Mouse (Mus musculus) small intestine, adult 2 months (tissue): ENCODE measurements around the gene Actl6b. TPM values are rescaled to one million over a fixed set of nuclear protein-coding genes. Genes with fewer than 3 reads are reported as not detected.

ENCODE experiments used
- H3K27ac ChIP-seq: fragments of 200-500 bp; 2 replicates; pipeline ENCODE4 v1.5.1; 2012; ENCODE audit warnings: low read depth, low read length, control low read depth, inconsistent platforms; ENCODE audit not compliant: insufficient read depth
- H3K27me3 ChIP-seq: fragments of 200-500 bp; 2 replicates; pipeline ENCODE4 v1.6.1; 2012; ENCODE audit warnings: mild to moderate bottlenecking, moderate library complexity, low read length, inconsistent platforms; ENCODE audit not compliant: control insufficient read depth, insufficient read depth
- H3K36me3 ChIP-seq: fragments of 200-500 bp; 2 replicates; pipeline ENCODE4 v1.6.1; 2012; ENCODE audit warnings: mild to moderate bottlenecking, low read length, control low read depth, inconsistent platforms; ENCODE audit not compliant: control insufficient read depth, insufficient read depth
- H3K4me1 ChIP-seq: fragments of 200-500 bp; 2 replicates; pipeline ENCODE4 v1.6.1; 2012; ENCODE audit warnings: low read length, inconsistent platforms, mixed read lengths; ENCODE audit not compliant: control insufficient read depth, insufficient read depth, insufficient read length
- H3K4me3 ChIP-seq: fragments of 200-500 bp; 2 replicates; pipeline ENCODE4 v1.5.1; 2012; ENCODE audit warnings: low read depth, mild to moderate bottlenecking, control low read depth, inconsistent platforms, low read length, moderate library complexity
- CTCF ChIP-seq: fragments of 200-500 bp; IDR thresholded peaks from 2 replicates; pipeline ENCODE4 v1.5.1; 2012; ENCODE audit warnings: low read depth, mild to moderate bottlenecking, control low read depth, inconsistent platforms, low read length, moderate library complexity, mixed read lengths; ENCODE audit not compliant: insufficient replicate concordance, insufficient read length; ENCODE audit errors: extremely low read depth
- POLR2A ChIP-seq: fragments of 200-500 bp; IDR thresholded peaks from 2 replicates; pipeline ENCODE4 v1.6.1; 2012; ENCODE audit warnings: low read depth, mild to moderate bottlenecking, control low read depth, inconsistent platforms, low read length, moderate library complexity
- WGBS: fragments of 180-500 bp; shearing (Covaris S2); methylation state at CpG from one replicate; pipeline ENCODE4 v1.1.7; 2018; 5-methylcytosine and 5-hydroxymethylcytosine counted together
- polyA plus RNA-seq: library from polyadenylated mRNA; depleted of rRNA; stranded (reverse); fragments of >200 nt; gene quantifications from 2 replicates; pipeline ENCODE4 v1.2.3, GENCODE M21; 2012

Actl6b gene
- polyA plus RNA-seq, 1 experiment, result 1.0 TPM

- 90% methylated on average over 6 of the region's 6 CpGs for WGBS
- no peak overlapping the region for H3K27ac ChIP-seq
- no peak overlapping the region for H3K4me3 ChIP-seq
- TF ChIP-seq CTCF (no peak), POLR2A (no peak)
- no peaks in the 10 kb centered on the region for H3K36me3 ChIP-seq
- H3K27me3 ChIP-seq, result no peaks in the 10 kb centered on the region
- peaks cover 12% of the 10 kb centered on the region for H3K4me1 ChIP-seq
Measured at GRCm38 (mm10) chr5:137597625-137598024, 44.3 kb downstream of the Actl6b start.

GRCm38 (mm10) chr5:137598100-137598826, 44.9 kb downstream of the Actl6b start:
- no peak for TF ChIP-seq POLR2A
- no peak for TF ChIP-seq CTCF
- H3K27me3 ChIP-seq, result no peaks in the 10 kb centered on the region
- H3K36me3 ChIP-seq, result no peaks in the 10 kb centered on the region
- no peak overlapping the region for H3K4me3 ChIP-seq
- H3K27ac ChIP-seq, result no peak overlapping the region
- peaks cover 13% of the 10 kb centered on the region for H3K4me1 ChIP-seq
- WGBS, result 69% methylated on average over 2 of the region's 2 CpGs

DNA sequence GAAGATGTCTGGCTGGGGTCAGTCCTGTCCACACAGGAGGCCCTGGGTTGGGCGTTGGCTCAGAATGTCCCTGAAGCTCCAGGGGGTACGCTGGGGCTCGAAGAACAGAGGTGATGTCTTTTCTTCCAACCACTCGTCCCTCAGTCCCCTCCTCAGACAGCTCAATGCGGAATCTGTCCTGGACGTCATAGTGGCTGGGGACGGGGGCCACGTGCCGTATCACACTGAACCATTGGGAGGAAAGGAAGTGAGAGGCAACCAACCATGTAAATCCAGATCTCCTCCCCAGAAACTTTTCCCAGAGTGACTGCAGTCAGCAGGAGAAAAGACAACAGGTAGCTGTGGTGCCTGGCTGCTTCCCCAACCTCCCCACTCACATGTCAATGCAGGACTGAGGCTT, 46.3 kb downstream of the Actl6b start:
- H3K4me1 ChIP-seq, result peaks cover 13% of the 10 kb centered on the region
- no peaks in the 10 kb centered on the region for H3K27me3 ChIP-seq
- no peak overlapping the region for H3K27ac ChIP-seq
- peak overlapping the region; percentile 87 for H3K4me3 ChIP-seq
- TF ChIP-seq CTCF (no peak), POLR2A (no peak)
- no peaks in the 10 kb centered on the region for H3K36me3 ChIP-seq
- WGBS, result 73% methylated on average over 9 of the region's 9 CpGs

- WGBS, result 2% methylated on average over 19 of the region's 19 CpGs
- H3K36me3 ChIP-seq, result peaks cover under 1% of the 10 kb centered on the region; the same call in 1 of the 2 replicates
- peaks cover 13% of the 10 kb centered on the region for H3K4me1 ChIP-seq
- peak overlapping the region; percentile 87 for H3K4me3 ChIP-seq
- H3K27me3 ChIP-seq, result no peaks in the 10 kb centered on the region
- no peak overlapping the region; the same call in 1 of the 2 replicates for H3K27ac ChIP-seq
- TF ChIP-seq CTCF (no peak), POLR2A (no peak)
Measured at GRCm38 (mm10) chr5:137600281-137600618, 46.9 kb downstream of the Actl6b start.

DNA sequence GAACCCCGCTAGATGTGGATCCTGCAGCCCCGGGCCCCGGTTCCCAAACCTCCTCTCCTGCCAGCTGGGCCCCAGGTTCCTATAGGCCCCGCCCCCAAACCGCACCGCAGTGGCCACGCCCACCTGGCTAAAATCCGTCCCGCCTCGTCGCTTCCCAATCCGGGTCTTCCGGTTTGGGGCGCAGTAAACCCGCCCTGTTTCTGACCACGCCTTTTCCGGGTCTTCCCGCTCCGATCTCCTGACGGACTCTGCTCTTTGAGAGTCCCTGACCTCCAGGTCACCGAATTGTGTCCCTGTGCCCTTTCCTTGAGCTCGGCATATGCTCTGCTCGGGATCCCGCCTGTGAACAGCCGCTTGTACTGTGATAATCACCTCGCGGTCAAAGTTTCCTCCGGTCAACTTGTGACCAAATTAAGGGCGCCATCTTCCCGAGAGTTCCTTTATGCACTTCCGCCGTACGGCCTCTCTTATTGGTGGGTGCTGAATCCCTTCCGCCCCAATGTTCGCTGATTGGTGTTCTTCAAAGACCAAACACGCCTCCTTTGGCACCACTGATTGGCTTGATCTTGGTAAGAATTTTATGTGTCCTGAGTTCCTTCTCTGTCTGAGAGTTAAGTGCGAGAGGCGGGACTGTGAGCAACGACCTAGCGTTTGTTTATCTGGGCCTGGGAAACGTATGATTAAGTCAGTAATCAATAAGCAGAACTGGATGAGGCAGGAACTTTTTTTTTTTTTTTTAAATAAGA, 47.5 kb downstream of the Actl6b start, which contains the start of gene Mospd3:
Mospd3 (minus strand) TSS at position 440 of the 746 bp plus-strand sequence.
- TF ChIP-seq CTCF (no peak), POLR2A (peak; percentile 84)
- WGBS, result under 1% methylated on average over 41 of the region's 41 CpGs
- H3K4me3 ChIP-seq, result peak within 1 kb of the TSS; percentile 87
- peaks cover 2% of the 10 kb centered on the region; the same call in 1 of the 2 replicates for H3K36me3 ChIP-seq
- no peaks in the 10 kb centered on the region for H3K27me3 ChIP-seq
- peaks cover 13% of the 10 kb centered on the region for H3K4me1 ChIP-seq
- H3K27ac ChIP-seq, result peak within 1 kb of the TSS; percentile 99

GRCm38 (mm10) chr5:137601365-137601729, 48.0 kb downstream of the Actl6b start:
- Histone ChIP-seq H3K27me3 (no peaks in the 10 kb centered on the region), H3K27ac (peak overlapping the region; percentile 88), H3K36me3 (peaks cover 2% of the 10 kb centered on the region; the same call in 1 of the 2 replicates), H3K4me3 (peak overlapping the region; percentile 62), H3K4me1 (peaks cover 13% of the 10 kb centered on the region)
- TF ChIP-seq POLR2A (no peak), CTCF (no peak)
- under 1% methylated on average over 22 of the region's 22 CpGs for WGBS

- TF ChIP-seq POLR2A (no peak), CTCF (no peak)
- WGBS, result 68% methylated on average over 26 of the region's 26 CpGs
- no peak overlapping the region for H3K27ac ChIP-seq
- peaks cover 7% of the 10 kb centered on the region for H3K4me1 ChIP-seq
- no peak overlapping the region for H3K4me3 ChIP-seq
- H3K36me3 ChIP-seq, result peaks cover 8% of the 10 kb centered on the region; the same call in 1 of the 2 replicates
- H3K27me3 ChIP-seq, result no peaks in the 10 kb centered on the region
Measured at GRCm38 (mm10) chr5:137607860-137608653, 54.7 kb downstream of the Actl6b start.
